Mouse (Mus musculus): Measurements from ENCODE around the gene Ankle1. TPM values are rescaled to one million over a fixed set of nuclear protein-coding genes. Genes with fewer than 3 reads are reported as not detected.

The Ankle1 gene
- total RNA-seq (2015): 13.6 and 19.8 TPM in 2 replicates
- total RNA-seq (2017): 14.2 and 14.3 TPM in 2 replicates

GRCm38 (mm10) chr8:71405401-71406098 is at the start of gene Ankle1:
Gene Ankle1 (plus strand): TSS chr8:71406010.
- ATAC-seq (replicated peaks; ENCODE audit: poor library complexity): peak; percentile 83

- ATAC-seq (replicated peaks; ENCODE audit: poor library complexity): no peak
Measured at GRCm38 (mm10) chr8:71358026-71358425, 47.8 kb upstream of the Ankle1 start.

GRCm38 (mm10) chr8:71366771-71367528 is 38.9 kb upstream of the Ankle1 start, which contains the start of gene Use1:
Gene Use1 (plus strand): TSS chr8:71366848.
- peak; percentile 73 for ATAC-seq (replicated peaks; ENCODE audit: poor library complexity)

GRCm38 (mm10) chr8:71367529-71368176 is 38.2 kb upstream of the Ankle1 start:
- ATAC-seq (replicated peaks; ENCODE audit: poor library complexity): no peak

- no peak for ATAC-seq (replicated peaks; ENCODE audit: poor library complexity)
Measured at GRCm38 (mm10) chr8:71368366-71368765, 37.4 kb upstream of the Ankle1 start.

- no peak for ATAC-seq (replicated peaks; ENCODE audit: poor library complexity)
Measured at GRCm38 (mm10) chr8:71369040-71369718, 36.6 kb upstream of the Ankle1 start.

GRCm38 (mm10) chr8:71370711-71371235 is 35.0 kb upstream of the Ankle1 start:
- no peak for ATAC-seq (replicated peaks; ENCODE audit: poor library complexity)

- ATAC-seq (replicated peaks; ENCODE audit: poor library complexity): peak; percentile 67
Measured at GRCm38 (mm10) chr8:71371236-71371848, 34.5 kb upstream of the Ankle1 start, which contains the start of gene Ocel1. Gene Ocel1 (plus strand): TSS chr8:71371298.

GRCm38 (mm10) chr8:71372427-71372826 is 33.4 kb upstream of the Ankle1 start:
- no peak for ATAC-seq (replicated peaks; ENCODE audit: poor library complexity)

GRCm38 (mm10) chr8:71373000-71373399 is 32.8 kb upstream of the Ankle1 start:
- no peak for ATAC-seq (replicated peaks; ENCODE audit: poor library complexity)

GRCm38 (mm10) chr8:71374616-71375206 is 31.1 kb upstream of the Ankle1 start:
- no peak for ATAC-seq (replicated peaks; ENCODE audit: poor library complexity)

- ATAC-seq (replicated peaks; ENCODE audit: poor library complexity): peak; percentile 52
Measured at GRCm38 (mm10) chr8:71375581-71376422, 30.0 kb upstream of the Ankle1 start.

- no peak for ATAC-seq (replicated peaks; ENCODE audit: poor library complexity)
Measured at GRCm38 (mm10) chr8:71376423-71377030, 29.3 kb upstream of the Ankle1 start.

GRCm38 (mm10) chr8:71379008-71379407 is 26.8 kb upstream of the Ankle1 start:
- ATAC-seq (replicated peaks; ENCODE audit: poor library complexity): no peak

GRCm38 (mm10) chr8:71379512-71380075 is 26.2 kb upstream of the Ankle1 start:
- ATAC-seq (replicated peaks; ENCODE audit: poor library complexity): no peak

- no peak for ATAC-seq (replicated peaks; ENCODE audit: poor library complexity)
Measured at GRCm38 (mm10) chr8:71380178-71381171, 25.3 kb upstream of the Ankle1 start.

GRCm38 (mm10) chr8:71381421-71381970 is 24.3 kb upstream of the Ankle1 start, which contains the start of gene Nr2f6:
Gene Nr2f6 (minus strand): TSS chr8:71381960.
- ATAC-seq (replicated peaks; ENCODE audit: poor library complexity): peak; percentile 12; the same call in 1 of the 2 replicates
